Mouse (Mus musculus): Measurements from ENCODE around the gene Mpg.
A peak's percentile ranks its signal among the peaks of the same experiment; 100 is the strongest.
"Not testable (repeated sequence)": the region's sequence is repeated elsewhere in the genome, so short reads cannot be mapped to it uniquely, and the experiment has no call there.

Gene Mpg

GRCm38 (mm10) chr11:32226124-32226871 is at the start of gene Mpg:
Mpg (plus strand) TSS chr11:32226505.
- DNase-seq (ENCODE audit: low spot score): peak; percentile 92

- DNase-seq (ENCODE audit: low spot score): no peak
Measured at GRCm38 (mm10) chr11:32178506-32178905, 47.8 kb upstream of the Mpg start.

GRCm38 (mm10) chr11:32181246-32181645 is 45.1 kb upstream of the Mpg start:
- DNase-seq (ENCODE audit: low spot score): no peak

GRCm38 (mm10) chr11:32181973-32182868 is 44.1 kb upstream of the Mpg start:
- peak; percentile 84 for DNase-seq (ENCODE audit: low spot score)

GRCm38 (mm10) chr11:32184469-32184868 is 41.8 kb upstream of the Mpg start:
- DNase-seq (ENCODE audit: low spot score): no peak

GRCm38 (mm10) chr11:32186031-32186430 is 40.3 kb upstream of the Mpg start:
- no peak for DNase-seq (ENCODE audit: low spot score)

GRCm38 (mm10) chr11:32187256-32187655 is 39.0 kb upstream of the Mpg start:
- DNase-seq (ENCODE audit: low spot score): no peak

- no peak for DNase-seq (ENCODE audit: low spot score)
Measured at GRCm38 (mm10) chr11:32188881-32189280, 37.4 kb upstream of the Mpg start.

GRCm38 (mm10) chr11:32189434-32189833 is 36.9 kb upstream of the Mpg start:
- DNase-seq (ENCODE audit: low spot score): no peak

GRCm38 (mm10) chr11:32190119-32190518 is 36.2 kb upstream of the Mpg start:
- DNase-seq (ENCODE audit: low spot score): no peak

GRCm38 (mm10) chr11:32190603-32191110 is 35.6 kb upstream of the Mpg start:
- DNase-seq (ENCODE audit: low spot score): no peak

- DNase-seq (ENCODE audit: low spot score): no peak
Measured at GRCm38 (mm10) chr11:32193156-32193555, 33.1 kb upstream of the Mpg start.

- no peak for DNase-seq (ENCODE audit: low spot score)
Measured at GRCm38 (mm10) chr11:32194086-32194485, 32.2 kb upstream of the Mpg start.

- no peak for DNase-seq (ENCODE audit: low spot score)
Measured at GRCm38 (mm10) chr11:32194626-32195025, 31.7 kb upstream of the Mpg start.

GRCm38 (mm10) chr11:32195867-32196540 is 30.3 kb upstream of the Mpg start:
- no peak for DNase-seq (ENCODE audit: low spot score)

GRCm38 (mm10) chr11:32196727-32197126 is 29.6 kb upstream of the Mpg start:
- DNase-seq (ENCODE audit: low spot score): no peak

GRCm38 (mm10) chr11:32197766-32198165 is 28.5 kb upstream of the Mpg start:
- DNase-seq (ENCODE audit: low spot score): no peak

- DNase-seq (ENCODE audit: low spot score): no peak
Measured at GRCm38 (mm10) chr11:32198256-32198955, 27.9 kb upstream of the Mpg start.

GRCm38 (mm10) chr11:32199230-32199629 is 27.1 kb upstream of the Mpg start:
- DNase-seq (ENCODE audit: low spot score): no peak

- no peak for DNase-seq (ENCODE audit: low spot score)
Measured at GRCm38 (mm10) chr11:32200075-32200601, 26.2 kb upstream of the Mpg start, which contains the start of gene Il9r. Il9r (minus strand) TSS chr11:32200279.

GRCm38 (mm10) chr11:32200992-32201391 is 25.3 kb upstream of the Mpg start:
- DNase-seq (ENCODE audit: low spot score): not testable (repeated sequence)

All from adipocyte (in vitro differentiated cells).